Mouse (Mus musculus) liver, adult 2 months (tissue): ENCODE data around the gene Fam207a. TPM values are rescaled to one million over a fixed set of nuclear protein-coding genes. Genes with fewer than 3 reads are reported as not detected.

Source experiments
- DNase-seq: peaks from one replicate; pipeline ENCODE4 v3.0.0-alpha.2; 2011; ENCODE audit warnings: low read depth, low spot score; ENCODE audit errors: extremely low read depth
- H3K27ac ChIP-seq: fragments of 200-500 bp; replicated peaks from 2 replicates; pipeline ENCODE4 v1.5.1; 2012; ENCODE audit warnings: low read depth, mild to moderate bottlenecking, control low read depth, inconsistent platforms, low read length; ENCODE audit not compliant: insufficient read depth
- H3K27me3 ChIP-seq: fragments of 200-500 bp; 2 replicates; pipeline ENCODE4 v1.6.1; 2012; ENCODE audit warnings: mild to moderate bottlenecking, moderate library complexity, low read length, inconsistent platforms; ENCODE audit not compliant: control insufficient read depth, insufficient read depth
- H3K36me3 ChIP-seq: fragments of 200-500 bp; 2 replicates; pipeline ENCODE4 v1.6.1; 2012; ENCODE audit warnings: low read length, inconsistent platforms; ENCODE audit not compliant: control insufficient read depth, insufficient read depth
- H3K4me1 ChIP-seq: fragments of 200-500 bp; 2 replicates; pipeline ENCODE4 v1.6.1; 2011; ENCODE audit warnings: low read length; ENCODE audit not compliant: control insufficient read depth, insufficient read depth
- H3K4me3 ChIP-seq: fragments of 200-500 bp; 2 replicates; pipeline ENCODE4 v1.5.1; 2011; ENCODE audit warnings: low read depth, mild to moderate bottlenecking, control low read depth, low read length, moderate library complexity; ENCODE audit not compliant: insufficient read depth
- H3K79me2 ChIP-seq: fragments of 200-500 bp; 2 replicates; pipeline ENCODE4 v1.6.1; 2012; ENCODE audit warnings: inconsistent platforms, mild to moderate bottlenecking, low read length, moderate library complexity; ENCODE audit not compliant: control insufficient read depth, insufficient read depth
- H3K9ac ChIP-seq: fragments of 200-500 bp; 2 replicates; pipeline ENCODE4 v1.6.1; 2012; ENCODE audit warnings: low read depth, mild to moderate bottlenecking, control low read depth, inconsistent platforms, low read length
- CTCF ChIP-seq: fragments of 200-500 bp; IDR thresholded peaks from 2 replicates; pipeline ENCODE4 v1.5.1; 2011; ENCODE audit warnings: low read depth, low read length, control low read depth
- POLR2A ChIP-seq: fragments of 200-500 bp; IDR thresholded peaks from 2 replicates; pipeline ENCODE4 v1.6.1; 2011; ENCODE audit warnings: low read length, control low read depth; ENCODE audit not compliant: insufficient read depth; ENCODE audit errors: extremely low read depth
- WGBS: fragments of 180-500 bp; shearing (Covaris S2); methylation state at CpG from one replicate; pipeline ENCODE4 v1.1.7; 2018; 5-methylcytosine and 5-hydroxymethylcytosine counted together
- polyA plus RNA-seq: library from polyadenylated mRNA; depleted of rRNA; stranded (reverse); fragments of >200 nt; gene quantifications from 2 replicates; pipeline ENCODE4 v1.2.3, GENCODE M21; 2012
- total RNA-seq: library from RNA; depleted of rRNA; stranded (reverse); fragments of >200 nt; gene quantifications from 2 replicates; pipeline ENCODE4 v1.2.3, GENCODE M21; 2014

The Fam207a gene
- total and polyA plus RNA-seq, 2 experiments: 12.7 to 27.3 TPM

DNA sequence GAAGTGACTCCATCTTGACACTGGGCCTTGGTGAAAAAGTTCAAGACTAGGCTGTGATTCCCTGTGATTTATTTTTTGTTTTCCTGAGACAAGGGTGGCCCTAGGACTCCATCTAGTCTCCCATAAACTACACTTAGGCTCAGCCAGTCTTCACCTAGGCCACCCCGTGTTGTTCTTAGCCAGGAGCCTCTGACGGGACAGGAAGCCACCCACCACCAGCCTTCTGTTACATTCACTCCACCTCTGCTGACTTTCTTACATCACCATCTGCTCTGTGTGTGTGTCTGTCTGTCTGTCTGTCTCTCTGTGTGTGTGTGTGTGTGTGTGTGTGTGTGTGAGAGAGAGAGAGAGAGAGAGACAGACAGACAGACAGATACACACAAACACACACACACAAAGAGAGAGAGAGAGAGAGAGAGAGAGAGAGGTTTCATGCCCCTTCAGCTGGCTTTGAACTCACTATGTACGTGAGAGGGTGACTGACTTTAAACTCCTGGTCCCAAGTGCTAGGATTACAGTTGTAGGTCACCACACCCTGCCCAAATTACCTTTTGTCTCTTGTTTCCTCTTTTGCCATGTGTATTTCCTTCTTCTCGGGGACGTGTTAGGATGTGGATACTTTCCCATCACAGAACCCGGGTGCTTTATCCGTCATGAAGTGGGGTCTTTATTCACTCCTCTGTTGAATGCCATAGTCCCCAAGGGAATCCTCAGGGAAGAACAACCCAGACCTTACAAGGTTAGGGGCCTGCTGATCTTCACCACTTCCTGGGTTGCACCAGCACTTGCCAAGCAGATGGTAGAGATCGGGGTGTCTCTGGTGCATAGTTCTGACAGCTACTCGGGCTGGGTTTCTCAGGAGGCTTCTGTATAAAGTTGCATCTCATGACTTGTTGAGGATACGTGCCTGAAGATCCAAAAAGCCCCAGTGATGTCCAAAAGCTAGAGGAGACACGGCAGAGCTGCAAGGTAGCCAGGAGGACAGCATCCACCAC is 21.9 kb upstream of the Fam207a start:
- TF ChIP-seq POLR2A (no peak), CTCF (no peak)

GRCm38 (mm10) chr10:77536727-77537126 is 21.1 kb upstream of the Fam207a start:
- DNase-seq: no peak
- 68% methylated on average over 8 of the region's 8 CpGs for WGBS
- TF ChIP-seq POLR2A (no peak), CTCF (no peak)
- no peaks in the 10 kb centered on the region for H3K4me1 ChIP-seq
- H3K9ac ChIP-seq: no peak overlapping the region
- H3K36me3 ChIP-seq: no peaks in the 10 kb centered on the region
- no peak overlapping the region for H3K4me3 ChIP-seq
- H3K27ac ChIP-seq: peak overlapping the region; percentile 10; the same call in 1 of the 2 replicates
- no peaks in the 10 kb centered on the region for H3K27me3 ChIP-seq
- H3K79me2 ChIP-seq: no peaks in the 10 kb centered on the region

More for the DNA sequence above, 21.9 kb upstream of the Fam207a start:
- no peak for DNase-seq
- no peak overlapping the region for H3K4me3 ChIP-seq
- WGBS: 88% methylated on average over 11 of the region's 11 CpGs
- no peak overlapping the region for H3K9ac ChIP-seq
- no peaks in the 10 kb centered on the region for H3K36me3 ChIP-seq
- peak overlapping the region; percentile 10 for H3K27ac ChIP-seq
- no peaks in the 10 kb centered on the region for H3K79me2 ChIP-seq
- no peaks in the 10 kb centered on the region for H3K27me3 ChIP-seq
- H3K4me1 ChIP-seq: no peaks in the 10 kb centered on the region

DNA sequence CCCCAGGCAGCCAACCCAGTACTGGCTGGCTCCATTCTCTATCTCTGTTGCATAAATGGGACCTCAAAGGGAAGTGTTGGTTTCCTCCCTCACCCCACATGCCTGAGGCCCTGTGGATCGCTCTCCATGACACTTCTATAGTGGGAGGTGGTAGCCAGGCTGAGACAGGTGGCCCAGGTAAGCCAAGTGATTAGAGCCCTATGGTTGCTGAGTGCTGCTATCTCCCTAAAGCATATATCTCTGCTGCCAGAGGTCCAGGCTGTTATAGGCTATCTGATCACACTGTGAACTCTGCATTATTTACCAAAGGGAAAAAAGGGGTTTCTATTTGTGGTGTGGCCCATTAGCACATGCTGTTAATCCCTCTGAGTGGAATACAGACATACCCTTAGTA is 16.4 kb upstream of the Fam207a start:
- Histone ChIP-seq H3K79me2 (no peaks in the 10 kb centered on the region), H3K27me3 (no peaks in the 10 kb centered on the region), H3K4me3 (no peak overlapping the region), H3K9ac (no peak overlapping the region), H3K27ac (no peak overlapping the region), H3K4me1 (no peaks in the 10 kb centered on the region), H3K36me3 (no peaks in the 10 kb centered on the region)
- WGBS: 83% methylated on average over 1 of the region's 1 CpGs
- no peak for DNase-seq
- TF ChIP-seq CTCF (no peak), POLR2A (no peak)

DNA sequence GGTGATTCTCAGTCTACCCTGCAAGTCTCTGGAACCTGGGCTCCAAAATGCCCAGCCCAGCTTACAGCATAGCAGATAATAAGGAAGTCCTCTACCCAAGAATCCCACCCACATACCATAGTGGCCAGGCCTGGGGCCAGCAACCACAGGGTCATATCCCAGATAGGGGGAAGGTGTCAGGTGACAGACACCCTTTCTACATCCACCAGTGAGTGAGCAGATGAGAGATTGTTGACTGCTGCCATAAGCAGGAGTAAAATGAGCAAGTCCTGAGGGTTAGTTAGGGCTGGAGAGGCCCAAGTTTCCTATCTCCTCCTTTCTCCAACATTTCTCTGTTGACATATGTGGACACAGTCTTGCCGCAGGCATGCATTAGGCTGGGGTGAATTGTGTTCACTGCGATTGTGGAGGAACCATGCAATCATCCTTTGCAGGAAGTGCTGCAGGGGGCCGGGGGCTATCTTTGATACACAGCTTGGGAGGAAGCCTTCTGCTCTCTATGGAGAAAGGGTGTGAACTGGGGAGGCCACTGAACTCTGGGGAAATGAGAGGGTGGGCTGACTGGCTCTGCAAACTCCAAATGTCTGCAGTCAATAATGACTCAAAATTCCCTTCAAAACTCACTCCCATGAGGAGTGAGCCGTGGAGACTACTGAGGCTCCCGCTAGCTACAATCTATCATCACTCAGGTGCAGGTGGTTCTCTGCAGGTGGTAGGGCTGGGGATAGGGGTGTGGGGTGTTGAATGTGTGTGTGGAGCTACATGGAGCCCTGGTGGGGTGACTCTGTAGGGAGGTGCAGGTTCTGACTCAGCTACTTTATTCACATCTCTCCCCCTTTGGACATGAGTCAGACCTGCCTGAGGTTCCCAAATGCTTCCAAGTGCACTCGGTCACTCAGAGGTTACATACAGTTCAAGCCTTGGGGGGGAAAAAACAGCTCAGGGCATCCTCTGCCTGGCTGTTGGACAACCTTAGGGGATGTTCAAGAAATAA is 15.7 kb upstream of the Fam207a start:
- peak overlapping the region; percentile 10; the same call in 1 of the 2 replicates for H3K4me3 ChIP-seq
- no peak for TF ChIP-seq CTCF
- TF ChIP-seq POLR2A: no peak
- H3K36me3 ChIP-seq: no peaks in the 10 kb centered on the region
- H3K27me3 ChIP-seq: no peaks in the 10 kb centered on the region
- H3K4me1 ChIP-seq: no peaks in the 10 kb centered on the region
- H3K79me2 ChIP-seq: no peaks in the 10 kb centered on the region
- H3K27ac ChIP-seq: no peak overlapping the region
- no peak for DNase-seq
- H3K9ac ChIP-seq: no peak overlapping the region
- 81% methylated on average over 6 of the region's 6 CpGs for WGBS

DNA sequence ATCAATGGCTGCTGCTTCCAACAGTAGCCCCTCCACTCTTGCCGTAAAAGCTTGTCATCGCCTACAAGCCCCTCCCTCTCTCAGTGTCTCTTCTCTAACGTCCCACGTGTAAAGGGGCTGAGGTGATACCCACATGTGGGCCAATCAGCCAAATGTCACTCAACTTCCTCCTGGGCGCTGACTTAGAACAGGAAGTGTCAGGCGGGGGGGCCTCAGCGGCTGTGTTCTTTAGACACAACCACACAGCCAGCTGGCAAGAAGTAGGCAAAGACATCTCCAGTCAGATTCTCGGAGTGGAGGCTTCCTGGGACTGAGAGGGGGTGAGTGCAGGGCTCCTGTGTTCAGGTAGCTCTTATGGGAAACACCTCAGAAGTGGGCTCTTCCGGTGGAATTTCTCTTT is 14.6 kb upstream of the Fam207a start, which contains the start of gene Itgb2:
Itgb2 (plus strand) TSS at position 113 of the 400 bp plus-strand sequence.
- no peak for DNase-seq
- TF ChIP-seq CTCF (no peak), POLR2A (no peak)
- peak within 1 kb of the TSS; percentile 14 for H3K27ac ChIP-seq
- H3K36me3 ChIP-seq: no peaks in the 10 kb centered on the region
- WGBS: 72% methylated on average over 9 of the region's 9 CpGs
- H3K79me2 ChIP-seq: no peaks in the 10 kb centered on the region
- H3K4me1 ChIP-seq: no peaks in the 10 kb centered on the region
- H3K27me3 ChIP-seq: no peaks in the 10 kb centered on the region
- H3K9ac ChIP-seq: peak within 1 kb of the TSS; percentile 30; the same call in 1 of the 2 replicates
- peak within 1 kb of the TSS; percentile 30 for H3K4me3 ChIP-seq
